Mouse (Mus musculus): Measurements from ENCODE around the gene Maml3. TPM values are rescaled to one million over a fixed set of nuclear protein-coding genes. Genes with fewer than 3 reads are reported as not detected.

Maml3 gene
- polyA plus RNA-seq, 1 experiment = 3.1 TPM

- H3K27me3 ChIP-seq (ENCODE audit: control insufficient read depth, insufficient read depth, insufficient read length) = no peaks in the 10 kb centered on the region
- no peak overlapping the region for H3K4me3 ChIP-seq
- H3K36me3 ChIP-seq (ENCODE audit: control insufficient read depth, insufficient read depth) = no peaks in the 10 kb centered on the region
- no peak overlapping the region for H3K4me2 ChIP-seq (ENCODE audit: low read depth)
- TF ChIP-seq POLR2A (IDR thresholded peaks at IDR 0.05; ENCODE audit: insufficient read length, low read depth) (no peak), TCF3 (IDR thresholded peaks at IDR 0.05; ENCODE audit: insufficient read length, low read depth) (no peak), REST (IDR thresholded peaks at IDR 0.05; ENCODE audit: insufficient read depth, insufficient read length) (no peak), TCF12 (IDR thresholded peaks at IDR 0.05; ENCODE audit: insufficient read depth, poor library complexity, severe bottlenecking) (no peak), MYOG (IDR thresholded peaks at IDR 0.05; ENCODE audit: control insufficient read depth in 1 of 3, insufficient read depth in 1 of 3, insufficient read length in 2 of 3, low read depth in 2 of 3) (no peak), USF1 (IDR thresholded peaks at IDR 0.05; ENCODE audit: low read depth) (no peak), MYOD1 (IDR thresholded peaks at IDR 0.05; ENCODE audit: control insufficient read depth in 1 of 3, insufficient read length in 2 of 3, low read depth in 2 of 3) (no peak), E2F4 (IDR thresholded peaks at IDR 0.05; ENCODE audit: insufficient read depth) (no peak), MAX (IDR thresholded peaks at IDR 0.05; ENCODE audit: low read depth) (no peak), CEBPB (IDR thresholded peaks at IDR 0.05; ENCODE audit: insufficient read depth, poor library complexity, severe bottlenecking) (no peak), SRF (IDR thresholded peaks at IDR 0.05; ENCODE audit: control insufficient read depth, insufficient read length, low read depth) (no peak), POLR2AphosphoS2 (IDR thresholded peaks at IDR 0.05; ENCODE audit: insufficient read length, low read depth) (no peak)
- no peaks in the 10 kb centered on the region for H3K79me2 ChIP-seq (ENCODE audit: control insufficient read depth, insufficient read depth)
- no peak overlapping the region for H3ac ChIP-seq (ENCODE audit: control insufficient read depth, insufficient read length)
Observed at GRCm38 (mm10) chr3:51746816-51747215, 358.1 kb downstream of the Maml3 start.

- Histone ChIP-seq H3K79me2 (ENCODE audit: control insufficient read depth, insufficient read depth) (no peaks in the 10 kb centered on the region), H3K36me3 (ENCODE audit: control insufficient read depth, insufficient read depth) (no peaks in the 10 kb centered on the region), H3K4me3 (no peak overlapping the region), H3K4me2 (ENCODE audit: low read depth) (no peak overlapping the region), H3K27me3 (ENCODE audit: control insufficient read depth, insufficient read depth, insufficient read length) (no peaks in the 10 kb centered on the region), H3ac (ENCODE audit: control insufficient read depth, insufficient read length) (no peak overlapping the region)
- TF ChIP-seq SRF (IDR thresholded peaks at IDR 0.05; ENCODE audit: control insufficient read depth, insufficient read length, low read depth) (no peak), E2F4 (IDR thresholded peaks at IDR 0.05; ENCODE audit: insufficient read depth) (no peak), MAX (IDR thresholded peaks at IDR 0.05; ENCODE audit: low read depth) (no peak), MYOD1 (IDR thresholded peaks at IDR 0.05; ENCODE audit: control insufficient read depth in 1 of 3, insufficient read length in 2 of 3, low read depth in 2 of 3) (no peak), POLR2A (IDR thresholded peaks at IDR 0.05; ENCODE audit: insufficient read length, low read depth) (no peak), REST (IDR thresholded peaks at IDR 0.05; ENCODE audit: insufficient read depth, insufficient read length) (no peak), POLR2AphosphoS2 (IDR thresholded peaks at IDR 0.05; ENCODE audit: insufficient read length, low read depth) (no peak), MYOG (IDR thresholded peaks at IDR 0.05; ENCODE audit: control insufficient read depth in 1 of 3, insufficient read depth in 1 of 3, insufficient read length in 2 of 3, low read depth in 2 of 3) (no peak), TCF3 (IDR thresholded peaks at IDR 0.05; ENCODE audit: insufficient read length, low read depth) (no peak), TCF12 (IDR thresholded peaks at IDR 0.05; ENCODE audit: insufficient read depth, poor library complexity, severe bottlenecking) (no peak), USF1 (IDR thresholded peaks at IDR 0.05; ENCODE audit: low read depth) (no peak), CEBPB (IDR thresholded peaks at IDR 0.05; ENCODE audit: insufficient read depth, poor library complexity, severe bottlenecking) (no peak)
Observed at GRCm38 (mm10) chr3:51745162-51745561, 359.7 kb downstream of the Maml3 start.

GRCm38 (mm10) chr3:51744339-51744759, 360.5 kb downstream of the Maml3 start:
- Histone ChIP-seq H3K79me2 (ENCODE audit: control insufficient read depth, insufficient read depth) (no peaks in the 10 kb centered on the region), H3K4me2 (ENCODE audit: low read depth) (no peak overlapping the region), H3K36me3 (ENCODE audit: control insufficient read depth, insufficient read depth) (no peaks in the 10 kb centered on the region), H3K27me3 (ENCODE audit: control insufficient read depth, insufficient read depth, insufficient read length) (no peaks in the 10 kb centered on the region), H3K4me3 (no peak overlapping the region), H3ac (ENCODE audit: control insufficient read depth, insufficient read length) (no peak overlapping the region)
- TF ChIP-seq REST (IDR thresholded peaks at IDR 0.05; ENCODE audit: insufficient read depth, insufficient read length) = no peak
- TF ChIP-seq POLR2A (IDR thresholded peaks at IDR 0.05; ENCODE audit: insufficient read length, low read depth) = no peak
- no peak for TF ChIP-seq USF1 (IDR thresholded peaks at IDR 0.05; ENCODE audit: low read depth)
- no peak for TF ChIP-seq POLR2AphosphoS2 (IDR thresholded peaks at IDR 0.05; ENCODE audit: insufficient read length, low read depth)
- no peak for TF ChIP-seq E2F4 (IDR thresholded peaks at IDR 0.05; ENCODE audit: insufficient read depth)
- TF ChIP-seq MYOG (IDR thresholded peaks at IDR 0.05; ENCODE audit: control insufficient read depth in 1 of 3, insufficient read depth in 1 of 3, insufficient read length in 2 of 3, low read depth in 2 of 3) = no peak
- TF ChIP-seq MYOD1 (IDR thresholded peaks at IDR 0.05; ENCODE audit: control insufficient read depth in 1 of 3, insufficient read length in 2 of 3, low read depth in 2 of 3) = no peak
- no peak for TF ChIP-seq MAX (IDR thresholded peaks at IDR 0.05; ENCODE audit: low read depth)
- TF ChIP-seq TCF3 (IDR thresholded peaks at IDR 0.05; ENCODE audit: insufficient read length, low read depth) = no peak
- no peak for TF ChIP-seq SRF (IDR thresholded peaks at IDR 0.05; ENCODE audit: control insufficient read depth, insufficient read length, low read depth)
- TF ChIP-seq TCF12 (IDR thresholded peaks at IDR 0.05; ENCODE audit: insufficient read depth, poor library complexity, severe bottlenecking) = no peak
- no peak for TF ChIP-seq CEBPB (IDR thresholded peaks at IDR 0.05; ENCODE audit: insufficient read depth, poor library complexity, severe bottlenecking)

- Histone ChIP-seq H3K79me2 (ENCODE audit: control insufficient read depth, insufficient read depth) (no peaks in the 10 kb centered on the region), H3K4me2 (ENCODE audit: low read depth) (no peak overlapping the region)
- no peak for TF ChIP-seq CEBPB (IDR thresholded peaks at IDR 0.05; ENCODE audit: insufficient read depth, poor library complexity, severe bottlenecking)
- no peak for TF ChIP-seq MAX (IDR thresholded peaks at IDR 0.05; ENCODE audit: low read depth)
- TF ChIP-seq POLR2A (IDR thresholded peaks at IDR 0.05; ENCODE audit: insufficient read length, low read depth) = no peak
- no peak for TF ChIP-seq SRF (IDR thresholded peaks at IDR 0.05; ENCODE audit: control insufficient read depth, insufficient read length, low read depth)
- no peak for TF ChIP-seq E2F4 (IDR thresholded peaks at IDR 0.05; ENCODE audit: insufficient read depth)
- no peak for TF ChIP-seq POLR2AphosphoS2 (IDR thresholded peaks at IDR 0.05; ENCODE audit: insufficient read length, low read depth)
- TF ChIP-seq TCF3 (IDR thresholded peaks at IDR 0.05; ENCODE audit: insufficient read length, low read depth) = no peak
Observed at GRCm38 (mm10) chr3:51742405-51742804, 362.5 kb downstream of the Maml3 start.

More at GRCm38 (mm10) chr3:51742405-51742804, 362.5 kb downstream of the Maml3 start:
- no peaks in the 10 kb centered on the region for H3K36me3 ChIP-seq (ENCODE audit: control insufficient read depth, insufficient read depth)
- H3K27me3 ChIP-seq (ENCODE audit: control insufficient read depth, insufficient read depth, insufficient read length) = no peaks in the 10 kb centered on the region
- H3ac ChIP-seq (ENCODE audit: control insufficient read depth, insufficient read length) = no peak overlapping the region
- H3K4me3 ChIP-seq = no peak overlapping the region

All from myocyte (in vitro differentiated cells).